Mouse (Mus musculus): ENCODE measurements around the gene Il25. TPM values are rescaled to one million over a fixed set of nuclear protein-coding genes. Genes with fewer than 3 reads are reported as not detected.

Il25 gene
- polyA plus RNA-seq, 2 experiments: not detected

DNA sequence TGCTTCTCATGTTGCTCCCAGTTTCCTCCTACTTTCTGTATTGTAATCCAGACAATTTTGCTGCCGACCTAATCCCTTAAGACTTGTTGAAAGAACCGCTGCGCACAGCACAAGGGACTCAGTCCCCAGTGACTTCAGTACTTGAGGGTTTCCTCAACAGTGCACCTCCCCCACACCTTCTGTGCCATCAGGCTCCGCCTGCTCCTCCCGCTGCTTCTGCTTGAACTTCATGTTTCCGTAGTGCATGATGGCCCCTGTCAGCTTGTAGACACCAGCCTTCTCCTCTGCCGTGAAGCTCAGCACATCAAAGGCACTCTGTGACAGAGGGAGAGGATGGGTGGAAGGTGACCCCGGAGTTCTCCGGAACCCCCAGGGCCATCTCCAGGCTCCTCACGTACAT lies 28.3 kb downstream of the Il25 start:
- no peak overlapping the region for H3K27ac ChIP-seq
- H3K9me3 ChIP-seq (ENCODE audit: control insufficient read depth, low read length): no peaks in the 10 kb centered on the region
- H3K36me3 ChIP-seq (replicated peaks; ENCODE audit: control insufficient read depth, insufficient read depth, low read depth): no peaks in the 10 kb centered on the region
- H3K27me3 ChIP-seq (ENCODE audit: control insufficient read depth, insufficient read depth, low read length): no peaks in the 10 kb centered on the region
- H3K9ac ChIP-seq (replicated peaks): no peak overlapping the region
- H3K4me2 ChIP-seq (ENCODE audit: low read depth): no peak overlapping the region
- H3K4me3 ChIP-seq (ENCODE audit: insufficient read depth in 1 of 2, low read depth in 2 of 2, low read length in 2 of 2): no peak overlapping the region
- 43% methylated on average over 10 of the region's 10 CpGs for WGBS (ENCODE audit: insufficient replicate concordance)
- DNase-seq (ENCODE audit: low read depth in 3 of 3, low spot score in 3 of 3) (no peak), ATAC-seq (ENCODE audit: insufficient read depth) (no peak)
- no peaks in the 10 kb centered on the region for H3K4me1 ChIP-seq (replicated peaks; ENCODE audit: control insufficient read depth in 2 of 2, insufficient read depth in 2 of 2, low read length in 1 of 2)
- no peak for TF ChIP-seq EP300 (IDR thresholded peaks at IDR 0.05; ENCODE audit: low read depth)
- no peak for TF ChIP-seq CTCF (IDR thresholded peaks at IDR 0.05; ENCODE audit: low read depth)

GRCm38 (mm10) chr14:54961487-54961886 lies 29.0 kb downstream of the Il25 start:
- Histone ChIP-seq H3K9me3 (ENCODE audit: control insufficient read depth, low read length) (no peaks in the 10 kb centered on the region), H3K4me2 (ENCODE audit: low read depth) (no peak overlapping the region), H3K9ac (replicated peaks) (no peak overlapping the region), H3K27ac (no peak overlapping the region), H3K36me3 (replicated peaks; ENCODE audit: control insufficient read depth, insufficient read depth, low read depth) (no peaks in the 10 kb centered on the region), H3K4me3 (ENCODE audit: insufficient read depth in 1 of 2, low read depth in 2 of 2, low read length in 2 of 2) (no peak overlapping the region), H3K4me1 (replicated peaks; ENCODE audit: control insufficient read depth in 2 of 2, insufficient read depth in 2 of 2, low read length in 1 of 2) (no peaks in the 10 kb centered on the region), H3K27me3 (ENCODE audit: control insufficient read depth, insufficient read depth, low read length) (no peaks in the 10 kb centered on the region)
- ATAC-seq (ENCODE audit: insufficient read depth): no peak
- DNase-seq (ENCODE audit: low read depth in 3 of 3, low spot score in 3 of 3): no peak
- WGBS (ENCODE audit: insufficient replicate concordance): 58% methylated on average over 5 of the region's 5 CpGs
- TF ChIP-seq CTCF (IDR thresholded peaks at IDR 0.05; ENCODE audit: low read depth) (no peak), EP300 (IDR thresholded peaks at IDR 0.05; ENCODE audit: low read depth) (no peak)

- Histone ChIP-seq H3K4me3 (ENCODE audit: insufficient read depth in 1 of 2, low read depth in 2 of 2, low read length in 2 of 2) (no peak overlapping the region), H3K9me3 (ENCODE audit: control insufficient read depth, low read length) (no peaks in the 10 kb centered on the region), H3K4me1 (replicated peaks; ENCODE audit: control insufficient read depth in 2 of 2, insufficient read depth in 2 of 2, low read length in 1 of 2) (no peaks in the 10 kb centered on the region), H3K27ac (no peak overlapping the region), H3K36me3 (replicated peaks; ENCODE audit: control insufficient read depth, insufficient read depth, low read depth) (no peaks in the 10 kb centered on the region), H3K9ac (replicated peaks) (no peak overlapping the region), H3K4me2 (ENCODE audit: low read depth) (no peak overlapping the region), H3K27me3 (ENCODE audit: control insufficient read depth, insufficient read depth, low read length) (no peaks in the 10 kb centered on the region)
- TF ChIP-seq CTCF (IDR thresholded peaks at IDR 0.05; ENCODE audit: low read depth): no peak
- no peak for ATAC-seq (ENCODE audit: insufficient read depth)
- WGBS (ENCODE audit: insufficient replicate concordance): 69% methylated on average over 7 of the region's 7 CpGs
- no peak for DNase-seq (ENCODE audit: low read depth in 3 of 3, low spot score in 3 of 3)
These were observed 30.2 kb downstream of the Il25 start for GRCm38 (mm10) chr14:54962714-54963113.

DNA sequence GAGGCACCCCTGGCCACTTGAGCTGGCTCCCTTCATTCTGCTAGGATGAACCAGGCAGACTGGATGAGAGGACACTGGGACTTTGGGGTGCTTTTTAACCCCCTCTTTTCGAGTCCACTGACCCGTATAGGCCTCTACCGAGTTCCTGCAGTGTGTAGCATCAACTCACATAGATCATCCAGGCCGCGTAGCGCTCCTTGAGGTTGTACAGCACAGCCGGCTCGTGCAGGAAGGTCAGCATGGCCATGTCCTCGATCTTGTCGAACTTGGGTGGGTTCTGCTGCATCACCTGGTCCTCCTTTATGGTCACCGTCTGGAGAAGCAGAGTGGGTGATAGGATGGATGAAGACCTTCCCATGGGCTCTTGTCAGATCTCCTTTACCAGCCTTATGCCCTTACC lies 31.2 kb downstream of the Il25 start:
- no peaks in the 10 kb centered on the region for H3K36me3 ChIP-seq (replicated peaks; ENCODE audit: control insufficient read depth, insufficient read depth, low read depth)
- H3K9me3 ChIP-seq (ENCODE audit: control insufficient read depth, low read length): no peaks in the 10 kb centered on the region
- no peaks in the 10 kb centered on the region for H3K27me3 ChIP-seq (ENCODE audit: control insufficient read depth, insufficient read depth, low read length)
- TF ChIP-seq CTCF (IDR thresholded peaks at IDR 0.05; ENCODE audit: low read depth) (no peak), EP300 (IDR thresholded peaks at IDR 0.05; ENCODE audit: low read depth) (no peak)
- no peak overlapping the region for H3K4me3 ChIP-seq (ENCODE audit: insufficient read depth in 1 of 2, low read depth in 2 of 2, low read length in 2 of 2)
- ATAC-seq (ENCODE audit: insufficient read depth) (no peak), DNase-seq (ENCODE audit: low read depth in 3 of 3, low spot score in 3 of 3) (no peak)
- no peaks in the 10 kb centered on the region for H3K4me1 ChIP-seq (replicated peaks; ENCODE audit: control insufficient read depth in 2 of 2, insufficient read depth in 2 of 2, low read length in 1 of 2)
- H3K27ac ChIP-seq: no peak overlapping the region
- H3K9ac ChIP-seq (replicated peaks): no peak overlapping the region
- WGBS (ENCODE audit: insufficient replicate concordance): 68% methylated on average over 11 of the region's 11 CpGs
- no peak overlapping the region for H3K4me2 ChIP-seq (ENCODE audit: low read depth)

DNA sequence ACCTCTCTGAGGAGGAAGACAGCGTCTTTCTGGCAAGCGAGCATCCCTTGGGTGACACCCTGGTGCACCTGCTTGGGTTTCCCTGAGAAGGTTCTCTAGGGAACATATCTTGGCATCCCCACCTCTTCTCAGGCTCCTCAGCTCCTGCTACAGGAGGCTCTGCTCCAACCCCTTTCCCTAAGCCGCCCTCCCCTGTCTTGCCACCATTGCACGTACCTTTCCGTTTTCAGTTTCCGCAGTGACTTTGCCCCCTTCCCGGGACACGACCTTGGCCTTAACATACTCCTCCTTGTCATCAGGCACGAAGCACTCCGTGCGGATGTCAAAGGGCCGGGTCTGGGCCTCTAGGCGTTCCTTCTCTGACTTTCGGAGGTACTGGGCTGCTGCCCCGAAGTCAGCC lies 32.5 kb downstream of the Il25 start:
- Histone ChIP-seq H3K27me3 (ENCODE audit: control insufficient read depth, insufficient read depth, low read length) (no peaks in the 10 kb centered on the region), H3K4me3 (ENCODE audit: insufficient read depth in 1 of 2, low read depth in 2 of 2, low read length in 2 of 2) (no peak overlapping the region), H3K27ac (no peak overlapping the region), H3K4me1 (replicated peaks; ENCODE audit: control insufficient read depth in 2 of 2, insufficient read depth in 2 of 2, low read length in 1 of 2) (no peaks in the 10 kb centered on the region), H3K36me3 (replicated peaks; ENCODE audit: control insufficient read depth, insufficient read depth, low read depth) (no peaks in the 10 kb centered on the region), H3K9ac (replicated peaks) (no peak overlapping the region), H3K9me3 (ENCODE audit: control insufficient read depth, low read length) (no peaks in the 10 kb centered on the region), H3K4me2 (ENCODE audit: low read depth) (no peak overlapping the region)
- no peak for ATAC-seq (ENCODE audit: insufficient read depth)
- TF ChIP-seq CTCF (IDR thresholded peaks at IDR 0.05; ENCODE audit: low read depth) (no peak), EP300 (IDR thresholded peaks at IDR 0.05; ENCODE audit: low read depth) (no peak)
- 64% methylated on average over 15 of the region's 15 CpGs for WGBS (ENCODE audit: insufficient replicate concordance)
- DNase-seq (ENCODE audit: low read depth in 3 of 3, low spot score in 3 of 3): no peak

Data from liver, embryonic 14.5 days (tissue).